Mouse (Mus musculus): ENCODE results near the gene Papln. TPM values are rescaled to one million over a fixed set of nuclear protein-coding genes. Genes with fewer than 3 reads are reported as not detected.

Papln gene
- polyA plus RNA-seq, 1 experiment from 2014 or later = 0.23 TPM

GRCm38 (mm10) chr12:83768235-83768899, 4.9 kb downstream of the Papln start:
- no peak for ATAC-seq (ENCODE audit: low FRiP score)
- Histone ChIP-seq H3K27ac (replicated peaks) (no peak overlapping the region), H3K36me3 (no peaks in the 10 kb centered on the region), H3K9ac (replicated peaks) (no peak overlapping the region), H3K9me3 (replicated peaks) (no peaks in the 10 kb centered on the region), H3K4me1 (peaks cover 24% of the 10 kb centered on the region), H3K4me3 (replicated peaks) (no peak overlapping the region), H3K27me3 (replicated peaks) (0 out of 2 replicates have a peak, but pooled peaks cover 3% of the 10 kb centered on the region), H3K4me2 (no peak overlapping the region)
- WGBS = 75% methylated on average over 14 of the region's 14 CpGs

GRCm38 (mm10) chr12:83770418-83771256, 7.2 kb downstream of the Papln start:
- Histone ChIP-seq H3K9ac (replicated peaks) (peak overlapping the region; percentile 20; the same call in 1 of the 2 replicates), H3K4me2 (peak overlapping the region; percentile 48), H3K4me1 (peaks cover 14% of the 10 kb centered on the region), H3K9me3 (replicated peaks) (no peaks in the 10 kb centered on the region), H3K36me3 (no peaks in the 10 kb centered on the region), H3K27ac (replicated peaks) (0 out of 2 replicates have a peak overlapping the region, but pooled peaks have one; percentile 28), H3K27me3 (replicated peaks) (0 out of 2 replicates have a peak, but pooled peaks cover 3% of the 10 kb centered on the region), H3K4me3 (replicated peaks) (peak overlapping the region; percentile 5; the same call in 1 of the 2 replicates)
- 5% methylated on average over 25 of the region's 25 CpGs for WGBS
- peak; percentile 62 for ATAC-seq (ENCODE audit: low FRiP score)

- 69% methylated on average over 12 of the region's 12 CpGs for WGBS
- no peaks in the 10 kb centered on the region for H3K36me3 ChIP-seq
- H3K4me3 ChIP-seq (replicated peaks) = no peak overlapping the region
- no peak for ATAC-seq (ENCODE audit: low FRiP score)
- H3K9me3 ChIP-seq (replicated peaks) = no peaks in the 10 kb centered on the region
- no peak overlapping the region for H3K9ac ChIP-seq (replicated peaks)
- no peak overlapping the region for H3K4me2 ChIP-seq
- peaks cover 3% of the 10 kb centered on the region for H3K4me1 ChIP-seq
- no peak overlapping the region for H3K27ac ChIP-seq (replicated peaks)
- no peaks in the 10 kb centered on the region for H3K27me3 ChIP-seq (replicated peaks)
Measured at GRCm38 (mm10) chr12:83775621-83776020, 12.2 kb downstream of the Papln start.

- no peak overlapping the region for H3K27ac ChIP-seq (replicated peaks)
- no peak overlapping the region for H3K9ac ChIP-seq (replicated peaks)
- whole genome bisulfite sequencing = 92% methylated on average over 7 of the region's 7 CpGs
- H3K9me3 ChIP-seq (replicated peaks) = no peaks in the 10 kb centered on the region
- H3K4me3 ChIP-seq (replicated peaks) = no peak overlapping the region
- ATAC-seq (ENCODE audit: low FRiP score) = no peak
- H3K36me3 ChIP-seq = no peaks in the 10 kb centered on the region
- H3K4me1 ChIP-seq = 0 out of 2 replicates have a peak, but pooled peaks cover 3% of the 10 kb centered on the region
- H3K27me3 ChIP-seq (replicated peaks) = no peaks in the 10 kb centered on the region
- H3K4me2 ChIP-seq = no peak overlapping the region
Measured at GRCm38 (mm10) chr12:83776766-83777165, 13.3 kb downstream of the Papln start.

GRCm38 (mm10) chr12:83780181-83780580, 16.7 kb downstream of the Papln start:
- no peak overlapping the region for H3K4me2 ChIP-seq
- WGBS = 93% methylated on average over 3 of the region's 3 CpGs
- H3K4me3 ChIP-seq (replicated peaks) = no peak overlapping the region
- H3K36me3 ChIP-seq = no peaks in the 10 kb centered on the region
- H3K4me1 ChIP-seq = 0 out of 2 replicates have a peak, but pooled peaks cover 3% of the 10 kb centered on the region
- no peaks in the 10 kb centered on the region for H3K27me3 ChIP-seq (replicated peaks)
- ATAC-seq (ENCODE audit: low FRiP score) = no peak
- no peaks in the 10 kb centered on the region for H3K9me3 ChIP-seq (replicated peaks)
- no peak overlapping the region for H3K9ac ChIP-seq (replicated peaks)
- H3K27ac ChIP-seq (replicated peaks) = no peak overlapping the region

- WGBS = 58% methylated on average over 7 of the region's 7 CpGs
Measured at GRCm38 (mm10) chr12:83781204-83781603, 17.8 kb downstream of the Papln start.

GRCm38 (mm10) chr12:83781640-83782278, 18.3 kb downstream of the Papln start:
- Histone ChIP-seq H3K9me3 (replicated peaks) (no peaks in the 10 kb centered on the region), H3K9ac (replicated peaks) (no peak overlapping the region), H3K4me2 (no peak overlapping the region), H3K36me3 (no peaks in the 10 kb centered on the region), H3K4me3 (replicated peaks) (no peak overlapping the region), H3K4me1 (0 out of 2 replicates have a peak, but pooled peaks cover 3% of the 10 kb centered on the region), H3K27me3 (replicated peaks) (no peaks in the 10 kb centered on the region), H3K27ac (replicated peaks) (no peak overlapping the region)
- no peak for ATAC-seq (ENCODE audit: low FRiP score)
- WGBS = 76% methylated on average over 23 of the region's 23 CpGs

More at GRCm38 (mm10) chr12:83781204-83781603, 17.8 kb downstream of the Papln start:
- no peak overlapping the region for H3K4me3 ChIP-seq (replicated peaks)
- H3K4me1 ChIP-seq = 0 out of 2 replicates have a peak, but pooled peaks cover 3% of the 10 kb centered on the region
- no peak overlapping the region for H3K4me2 ChIP-seq
- ATAC-seq (ENCODE audit: low FRiP score) = no peak
- no peak overlapping the region for H3K9ac ChIP-seq (replicated peaks)
- H3K27ac ChIP-seq (replicated peaks) = no peak overlapping the region
- no peaks in the 10 kb centered on the region for H3K9me3 ChIP-seq (replicated peaks)
- H3K27me3 ChIP-seq (replicated peaks) = no peaks in the 10 kb centered on the region
- no peaks in the 10 kb centered on the region for H3K36me3 ChIP-seq

- 81% methylated on average over 10 of the region's 10 CpGs for WGBS
- no peak overlapping the region for H3K4me2 ChIP-seq
- ATAC-seq (ENCODE audit: low FRiP score) = no peak
- no peak overlapping the region for H3K27ac ChIP-seq (replicated peaks)
- H3K9ac ChIP-seq (replicated peaks) = no peak overlapping the region
- H3K27me3 ChIP-seq (replicated peaks) = no peaks in the 10 kb centered on the region
- no peaks in the 10 kb centered on the region for H3K36me3 ChIP-seq
- no peaks in the 10 kb centered on the region for H3K9me3 ChIP-seq (replicated peaks)
- no peak overlapping the region for H3K4me3 ChIP-seq (replicated peaks)
- 0 out of 2 replicates have a peak, but pooled peaks cover 3% of the 10 kb centered on the region for H3K4me1 ChIP-seq
Measured at GRCm38 (mm10) chr12:83782669-83783068, 19.2 kb downstream of the Papln start.

- Histone ChIP-seq H3K4me2 (no peak overlapping the region), H3K4me3 (replicated peaks) (no peak overlapping the region), H3K9me3 (replicated peaks) (no peaks in the 10 kb centered on the region), H3K36me3 (no peaks in the 10 kb centered on the region), H3K27me3 (replicated peaks) (no peaks in the 10 kb centered on the region), H3K9ac (replicated peaks) (no peak overlapping the region), H3K27ac (replicated peaks) (no peak overlapping the region), H3K4me1 (0 out of 2 replicates have a peak, but pooled peaks cover 3% of the 10 kb centered on the region)
- 51% methylated on average over 4 of the region's 4 CpGs for WGBS
- no peak for ATAC-seq (ENCODE audit: low FRiP score)
Measured at GRCm38 (mm10) chr12:83785305-83785704, 21.9 kb downstream of the Papln start.

GRCm38 (mm10) chr12:83789051-83789780, 25.8 kb downstream of the Papln start:
- H3K27ac ChIP-seq (replicated peaks) = no peak overlapping the region
- peaks cover 6% of the 10 kb centered on the region; the same call in 1 of the 2 replicates for H3K36me3 ChIP-seq
- 88% methylated on average over 17 of the region's 17 CpGs for WGBS
- H3K4me2 ChIP-seq = no peak overlapping the region
- H3K9me3 ChIP-seq (replicated peaks) = no peaks in the 10 kb centered on the region
- no peaks in the 10 kb centered on the region for H3K4me1 ChIP-seq
- H3K27me3 ChIP-seq (replicated peaks) = no peaks in the 10 kb centered on the region
- ATAC-seq (ENCODE audit: low FRiP score) = no peak
- no peak overlapping the region for H3K9ac ChIP-seq (replicated peaks)
- no peak overlapping the region for H3K4me3 ChIP-seq (replicated peaks)

GRCm38 (mm10) chr12:83789781-83790140, 26.3 kb downstream of the Papln start:
- no peak overlapping the region for H3K27ac ChIP-seq (replicated peaks)
- H3K4me3 ChIP-seq (replicated peaks) = no peak overlapping the region
- H3K27me3 ChIP-seq (replicated peaks) = no peaks in the 10 kb centered on the region
- H3K4me1 ChIP-seq = no peaks in the 10 kb centered on the region
- H3K4me2 ChIP-seq = no peak overlapping the region
- H3K9me3 ChIP-seq (replicated peaks) = no peaks in the 10 kb centered on the region
- ATAC-seq (ENCODE audit: low FRiP score) = no peak
- peaks cover 6% of the 10 kb centered on the region; the same call in 1 of the 2 replicates for H3K36me3 ChIP-seq
- H3K9ac ChIP-seq (replicated peaks) = no peak overlapping the region
- WGBS = 59% methylated on average over 4 of the region's 4 CpGs

Data from neural tube, embryonic 15.5 days (tissue).